Mouse (Mus musculus): Measurements from ENCODE around the gene Serinc1.
"Not testable (repeated sequence)": the region's sequence is repeated elsewhere in the genome, so short reads cannot be mapped to it uniquely, and the experiment has no call there.

- TF ChIP-seq CTCF, POLR2A (IDR thresholded peaks at IDR 0.05; ENCODE audit: extremely low read depth, insufficient read depth, low read length): not testable (repeated sequence)
These were observed 11.6 kb upstream of the Serinc1 start for GRCm38 (mm10) chr10:57543890-57544289.
